Mouse (Mus musculus) lung, postnatal 4 days (tissue): ENCODE measurements at regions not wholly inside any gene's neighbourhood (a gene's known extent, or its start where the extent isn't known, plus 50 kb on each side); places are given as distances from the start of the nearest gene placed in this dataset.

Experiments
- DNase-seq, 2 experiments: peaks; one replicate each; pipeline ENCODE4 v3.0.0; 2021

DNA sequence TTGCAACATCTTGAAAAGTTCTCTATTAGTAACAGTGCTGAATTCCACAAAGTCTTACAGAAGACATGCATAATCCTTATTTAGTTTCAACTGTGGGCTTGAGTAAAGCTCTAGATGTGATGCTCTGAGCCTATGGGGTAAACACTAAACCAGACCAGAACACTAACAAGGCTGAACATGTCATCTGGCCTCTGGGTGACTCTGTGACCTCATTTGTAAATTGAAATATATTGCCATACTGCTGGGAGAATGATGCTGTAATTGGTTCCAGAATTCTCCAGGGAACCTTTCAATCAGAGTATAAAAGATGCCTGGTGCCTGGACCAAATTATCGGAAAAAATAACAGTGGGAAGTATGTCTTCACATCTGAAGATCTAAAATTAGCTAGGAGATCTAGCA, 309.9 kb upstream of the Megf9 start:
- DNase-seq = no peak

DNA sequence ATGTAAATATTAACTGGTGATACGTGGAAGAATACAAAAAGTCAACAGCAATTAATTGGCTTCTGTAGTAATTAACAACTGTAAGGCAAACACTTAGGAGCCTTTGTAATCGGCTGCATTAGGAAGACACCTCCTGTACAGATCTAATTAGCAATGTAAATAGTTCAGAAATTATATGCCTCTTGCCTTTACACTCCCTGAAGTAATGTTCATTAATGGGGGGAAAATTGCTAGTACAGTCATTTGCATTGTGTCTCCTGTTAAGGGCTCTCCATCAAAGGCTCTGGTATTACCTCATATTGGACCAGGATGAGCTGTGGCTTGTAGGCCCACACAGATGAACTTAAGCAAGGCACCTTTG, 276.1 kb upstream of the Megf9 start:
- no peak for DNase-seq

DNA sequence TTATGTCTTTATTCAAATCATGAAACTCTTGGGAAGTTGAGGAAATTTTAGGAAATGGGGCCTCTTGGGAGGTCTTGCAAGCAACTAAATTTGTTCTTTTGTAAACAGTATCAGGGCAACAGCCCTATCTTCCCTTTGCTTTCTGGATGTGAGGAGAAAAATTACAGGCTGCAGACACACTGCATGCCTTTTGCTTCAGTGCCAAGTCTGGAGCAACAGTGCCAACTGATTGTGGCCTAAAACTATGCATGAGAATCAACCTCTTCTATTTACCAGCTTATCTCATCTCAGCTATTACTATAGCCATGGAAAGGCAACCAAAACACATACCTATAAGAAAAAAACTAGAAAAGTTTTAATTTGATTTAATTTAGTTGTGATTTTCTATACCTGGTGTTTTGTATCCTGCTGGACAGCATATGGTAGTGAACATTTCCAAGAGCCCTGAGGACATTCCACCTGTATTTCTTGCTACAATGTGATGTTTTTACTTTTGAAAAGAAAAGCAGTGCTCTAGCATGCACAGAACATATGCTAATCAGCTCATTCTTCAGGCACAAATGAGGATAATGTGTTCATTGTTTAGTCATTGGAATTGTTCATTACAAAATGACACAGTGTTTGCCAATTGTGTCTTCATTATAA, 275.6 kb upstream of the Megf9 start:
- no peak for DNase-seq

DNA sequence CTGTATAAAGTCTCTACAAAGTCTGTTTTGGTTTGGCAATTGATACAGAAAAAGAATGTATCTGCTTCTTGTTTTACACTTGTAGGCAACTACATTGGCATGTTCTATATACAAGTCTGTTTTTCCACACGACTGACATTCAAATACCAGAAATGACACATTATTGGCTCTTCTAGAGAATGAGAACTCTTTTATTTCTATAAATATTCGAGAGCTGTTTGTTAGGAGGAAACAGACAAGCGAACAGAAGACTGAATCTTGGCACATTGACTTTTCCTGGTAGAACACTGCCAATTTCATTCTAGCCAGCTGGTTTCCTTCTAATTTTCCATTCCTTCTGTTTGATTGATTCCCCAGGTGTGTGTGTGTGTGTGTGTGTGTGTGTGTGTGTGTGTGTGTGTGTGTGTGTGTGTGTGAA, 270.1 kb upstream of the Megf9 start:
- no peak for DNase-seq

DNA sequence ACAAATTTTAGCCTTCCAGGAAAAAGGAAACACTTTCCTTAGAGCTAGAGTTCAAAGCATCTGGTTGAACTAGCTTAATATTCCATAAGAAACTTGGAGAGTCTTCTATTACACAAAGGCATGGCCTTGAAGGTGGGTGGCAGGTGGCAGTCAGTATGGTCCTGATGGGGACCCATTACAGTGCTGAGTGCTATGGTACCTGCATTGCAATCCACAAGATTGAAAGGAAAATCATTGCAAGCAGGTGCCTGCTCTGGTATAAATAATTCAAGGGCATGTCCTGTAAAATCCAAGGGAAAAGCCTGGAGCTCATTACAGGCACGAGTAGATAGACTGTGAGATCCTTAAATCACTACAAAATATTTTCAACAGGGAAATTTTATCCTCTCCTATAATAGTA, 263.7 kb upstream of the Megf9 start:
- DNase-seq = no peak

DNA sequence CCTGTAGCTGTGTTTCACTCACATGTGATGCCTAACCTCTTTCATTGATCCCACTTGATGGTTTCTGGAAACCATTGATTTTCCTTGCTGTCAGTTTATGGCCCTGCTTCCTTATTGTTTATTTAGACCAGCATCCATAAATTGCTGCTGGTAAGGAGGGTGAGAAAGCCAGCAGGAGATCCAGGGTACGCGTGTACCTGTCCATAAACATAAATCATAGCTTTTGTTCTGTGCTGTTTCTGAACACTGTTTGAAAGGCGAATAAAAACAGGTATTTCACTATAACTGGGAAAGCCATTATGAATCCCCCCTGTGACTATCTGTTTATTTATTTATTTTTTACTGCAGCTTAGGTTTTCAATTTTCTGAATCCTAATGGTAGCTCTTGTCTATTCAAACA, 263.1 kb upstream of the Megf9 start:
- no peak for DNase-seq

DNA sequence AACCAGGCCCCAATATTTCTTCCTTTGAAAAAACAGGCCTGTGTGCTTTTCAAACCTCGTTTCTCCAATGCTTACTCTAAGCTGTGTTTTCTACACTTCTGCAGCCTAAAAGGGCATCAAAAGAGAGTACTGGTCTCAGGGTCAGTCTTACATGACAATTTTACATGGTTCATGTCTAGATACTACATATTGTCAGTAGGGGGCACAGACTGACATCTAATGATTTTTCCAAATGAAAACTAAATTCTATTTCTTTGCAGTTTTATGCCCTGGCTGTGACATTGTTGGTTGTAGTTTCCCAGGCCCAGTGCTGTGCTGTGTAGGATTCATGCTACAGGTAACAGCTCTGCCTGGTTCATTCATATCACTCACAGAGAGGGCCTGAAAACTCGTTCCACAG, 248.7 kb upstream of the Megf9 start:
- no peak for DNase-seq

DNA sequence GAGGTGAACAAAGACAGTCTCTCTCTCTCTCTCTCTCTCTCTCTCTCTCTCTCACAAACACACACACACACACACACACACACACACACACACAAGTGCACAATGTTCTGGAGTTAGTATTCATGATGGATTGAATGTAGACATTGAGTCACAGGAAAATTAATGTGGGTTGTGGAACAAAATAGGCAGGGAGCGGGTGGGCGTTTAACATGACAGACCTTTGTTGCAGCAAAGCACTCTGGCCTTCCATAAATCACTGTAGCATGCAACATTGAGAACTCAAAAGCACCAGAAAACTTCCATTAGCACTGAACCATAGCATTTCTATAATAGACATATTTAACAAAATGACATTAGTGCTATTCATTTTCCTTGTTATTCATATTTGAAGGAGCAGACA, 246.8 kb upstream of the Megf9 start:
- DNase-seq = no peak

DNA sequence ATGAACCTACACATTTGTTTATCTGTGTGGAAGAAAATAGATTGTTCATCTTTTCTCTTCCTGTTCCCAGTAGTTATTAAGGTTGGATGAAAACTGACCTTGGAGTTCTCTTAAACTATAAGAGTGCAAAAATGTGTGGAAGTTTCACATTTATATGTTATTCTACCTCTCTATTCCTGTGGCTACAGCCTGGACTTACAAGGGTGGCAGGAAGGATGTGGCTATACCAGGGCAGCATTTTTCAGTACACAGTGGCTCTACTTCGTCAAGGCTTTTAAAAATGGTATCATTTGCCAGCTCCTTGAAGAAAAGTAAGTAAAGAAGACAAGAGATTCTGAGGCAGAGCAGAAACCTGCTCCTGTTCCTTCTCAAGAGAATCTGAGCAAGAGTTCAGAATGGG, 241.5 kb upstream of the Megf9 start:
- no peak for DNase-seq

DNA sequence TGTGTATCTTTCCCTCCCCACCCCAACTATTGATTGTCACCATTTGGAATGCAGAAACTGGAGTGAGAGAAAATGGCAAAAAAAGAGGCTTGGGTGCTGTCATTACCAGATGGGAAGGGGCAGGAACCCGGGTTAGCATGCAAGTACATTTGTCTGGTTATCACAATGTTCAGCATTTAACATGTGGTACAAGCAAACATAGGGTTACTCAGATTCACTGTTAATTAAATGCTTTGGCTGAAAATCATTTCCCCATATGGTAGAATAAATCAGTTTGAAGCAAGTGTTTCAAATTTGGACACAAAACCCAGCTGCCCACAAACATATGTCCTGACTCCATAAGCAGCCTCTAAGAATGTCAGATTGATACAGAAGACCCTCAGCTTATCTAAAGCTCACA, 208.6 kb upstream of the Megf9 start:
- DNase-seq = no peak

DNA sequence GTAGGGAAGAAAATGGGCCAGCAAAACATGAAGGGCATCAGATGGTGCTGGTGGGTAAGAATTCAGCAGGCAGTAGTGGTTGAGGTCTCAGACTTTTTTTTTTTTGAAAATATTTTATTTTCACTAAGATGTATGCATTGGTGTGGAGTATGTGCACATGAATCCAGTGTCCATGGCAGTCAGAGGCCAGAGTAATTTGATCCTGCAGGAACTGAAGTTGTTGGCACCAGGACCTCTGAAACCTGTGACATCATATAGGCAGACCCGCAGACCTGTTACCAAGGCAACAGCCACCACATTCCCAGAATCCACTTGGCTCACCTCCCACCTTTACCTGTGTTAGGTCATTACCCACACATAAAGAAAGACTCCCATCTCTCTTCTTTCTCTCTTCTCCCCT, 207.2 kb upstream of the Megf9 start:
- no peak for DNase-seq

DNA sequence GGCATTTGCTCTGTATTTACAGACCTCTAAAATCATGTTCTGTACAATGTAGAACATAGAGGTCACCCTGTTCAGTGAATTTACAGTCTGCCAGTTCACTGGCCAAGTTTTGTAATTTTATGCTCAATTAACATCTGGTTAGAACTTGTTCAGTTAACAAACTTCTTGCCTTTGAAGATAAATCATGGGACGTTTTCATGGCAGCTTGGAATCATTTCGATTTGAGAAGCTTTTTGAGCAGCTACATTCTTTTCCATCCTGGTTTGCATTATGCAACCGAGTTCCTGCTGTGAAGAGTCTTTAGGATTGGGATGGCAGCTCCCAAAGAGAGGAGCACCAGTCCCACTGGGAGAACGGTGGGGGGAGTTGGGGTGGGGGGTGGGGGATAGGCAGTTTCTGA, 206.3 kb upstream of the Megf9 start:
- DNase-seq = no peak

DNA sequence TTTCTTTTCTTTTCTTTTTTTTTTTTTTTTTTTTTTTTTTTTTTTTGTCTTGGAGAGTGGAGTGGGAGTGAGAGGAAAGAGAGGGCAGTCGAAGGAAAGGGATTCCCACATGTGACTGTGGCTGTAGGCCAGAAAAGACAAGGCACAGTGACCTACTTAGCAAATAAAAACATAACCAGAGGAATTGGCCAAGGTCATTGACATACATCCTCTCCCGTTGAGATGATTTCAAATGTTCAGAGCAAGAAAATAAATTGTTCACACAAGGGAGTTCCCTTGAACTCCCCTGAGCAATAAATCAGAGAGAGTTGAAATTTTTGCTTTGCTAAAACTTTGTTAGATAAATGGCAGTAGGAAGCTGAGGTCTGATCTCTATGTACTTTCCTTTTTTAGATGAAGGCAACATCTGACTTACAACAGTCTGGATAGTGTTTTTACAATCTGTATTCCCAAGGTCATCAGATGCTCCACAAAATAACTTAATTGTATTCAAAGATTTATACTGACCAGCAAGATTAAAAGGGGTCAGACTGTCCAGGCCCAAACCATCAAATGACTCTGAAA, 174.4 kb upstream of the Megf9 start:
- DNase-seq = no peak

DNA sequence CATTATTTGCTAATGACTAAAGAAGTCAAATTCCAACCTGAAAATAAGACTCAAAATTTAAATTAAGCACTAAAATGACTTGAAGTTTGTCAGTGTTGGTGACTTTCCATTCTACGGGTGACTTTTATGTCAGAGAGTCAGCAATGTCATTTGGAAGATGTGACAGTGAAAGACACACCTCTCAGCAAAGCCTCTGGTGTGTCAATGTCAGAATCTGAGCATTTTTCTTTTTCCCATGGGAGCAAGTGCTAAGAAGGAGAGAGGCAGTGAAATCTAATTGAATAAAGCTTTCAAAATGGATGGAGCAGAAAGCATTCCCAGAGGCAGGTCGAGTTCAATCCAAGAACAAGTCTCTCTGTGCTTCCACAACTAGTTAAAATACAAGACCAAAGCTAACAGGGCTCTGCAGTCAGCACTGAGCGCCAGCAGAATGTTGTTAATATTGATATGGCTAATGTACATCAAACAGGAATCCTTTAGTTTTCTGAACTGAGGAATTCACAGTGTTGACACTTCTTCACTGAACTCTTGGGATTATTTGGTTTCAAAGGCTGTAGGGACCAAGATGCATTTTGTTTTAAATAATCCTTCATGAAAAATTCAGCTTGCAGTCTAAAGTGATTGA, 170.4 kb upstream of the Megf9 start:
- no peak for DNase-seq

DNA sequence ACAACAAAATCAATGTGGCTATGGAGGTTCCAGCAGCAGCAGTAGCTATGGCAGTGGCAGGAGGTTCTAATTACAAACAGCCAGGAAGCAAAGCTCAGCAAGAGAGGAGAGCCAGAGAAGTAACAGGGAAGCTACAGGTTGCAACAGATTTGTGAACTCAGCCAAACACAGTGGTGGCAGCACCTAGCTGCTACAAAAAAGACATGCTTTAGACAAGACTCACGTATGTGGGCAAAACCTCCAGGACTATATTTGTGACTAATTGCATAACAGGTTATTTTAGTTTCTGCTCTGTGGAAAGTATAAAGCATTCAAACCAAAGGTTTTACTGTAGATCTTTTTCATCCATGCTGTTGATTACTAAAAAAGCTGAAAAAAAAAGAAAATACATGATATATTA, 166.1 kb upstream of the Megf9 start:
- DNase-seq = no peak

DNA sequence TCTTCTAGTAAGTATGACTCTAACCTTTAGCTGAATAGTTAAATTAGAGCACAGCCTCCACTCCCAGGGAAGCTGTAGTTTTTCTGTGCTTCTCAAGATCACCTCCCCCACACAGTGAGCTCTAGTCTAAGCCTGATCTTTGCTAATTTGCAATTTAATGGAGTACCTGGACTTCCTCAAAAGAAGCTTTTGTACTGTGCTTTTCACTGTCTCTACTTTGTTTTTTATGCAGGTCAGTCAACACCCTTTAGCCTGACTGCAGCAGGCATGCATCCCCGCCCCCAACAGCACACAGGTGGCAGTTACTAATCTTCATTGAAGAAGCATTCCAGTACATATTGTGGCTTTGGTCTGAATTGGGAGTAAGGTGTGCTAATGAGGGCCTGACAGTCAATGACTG, 129.4 kb upstream of the Megf9 start:
- no peak for DNase-seq

DNA sequence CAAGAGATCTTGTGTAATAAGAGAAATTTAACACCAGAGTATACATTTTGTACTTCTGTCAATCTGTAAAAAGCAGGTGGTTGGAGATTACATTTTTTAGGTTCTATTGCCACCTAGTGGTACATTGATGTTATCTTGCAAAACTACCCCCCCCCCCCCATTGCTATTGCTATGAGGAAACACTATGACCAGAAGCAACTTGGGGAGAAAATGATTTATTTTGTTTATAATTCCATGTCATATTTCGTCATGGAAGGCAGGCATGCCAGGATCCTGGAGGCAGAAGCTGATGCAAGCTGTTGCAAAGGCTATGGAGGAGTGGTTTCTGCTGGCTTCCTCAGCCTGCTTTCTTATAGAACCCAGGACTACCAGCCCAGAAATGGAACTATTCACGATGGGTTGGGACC, 86.6 kb upstream of the Megf9 start:
- peak; percentile 43 to 55 for DNase-seq

DNA sequence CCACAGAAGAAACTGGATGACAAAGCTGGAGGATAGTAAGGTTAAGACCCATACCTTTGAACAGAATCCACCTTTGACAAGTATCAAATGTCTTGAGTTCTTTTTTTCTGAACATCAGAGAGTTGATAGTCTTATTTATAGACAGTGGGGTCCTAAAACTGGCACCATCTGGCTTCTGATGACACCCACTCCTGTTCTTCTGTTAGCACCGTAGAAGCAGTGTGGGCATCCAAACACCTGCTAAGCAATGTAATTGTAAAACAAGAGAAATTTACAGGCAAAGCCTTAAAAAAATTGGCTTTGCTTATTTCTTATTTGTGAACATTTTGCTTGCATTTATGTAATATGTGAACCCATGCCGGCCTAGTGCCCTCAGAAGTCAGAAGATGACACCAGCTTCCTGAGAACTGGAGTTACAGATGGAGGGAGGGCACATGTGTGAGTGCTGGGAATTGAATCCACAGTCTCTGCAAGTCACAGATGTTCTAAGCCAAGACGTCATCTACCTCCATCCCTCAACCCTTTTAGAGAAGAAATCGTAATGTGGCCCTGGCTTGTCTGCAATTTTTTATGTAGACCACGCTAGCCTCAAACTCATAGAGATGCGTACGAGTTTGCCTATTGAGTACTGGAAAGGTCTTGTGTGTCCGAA, 85.0 kb upstream of the Megf9 start:
- DNase-seq = no peak

DNA sequence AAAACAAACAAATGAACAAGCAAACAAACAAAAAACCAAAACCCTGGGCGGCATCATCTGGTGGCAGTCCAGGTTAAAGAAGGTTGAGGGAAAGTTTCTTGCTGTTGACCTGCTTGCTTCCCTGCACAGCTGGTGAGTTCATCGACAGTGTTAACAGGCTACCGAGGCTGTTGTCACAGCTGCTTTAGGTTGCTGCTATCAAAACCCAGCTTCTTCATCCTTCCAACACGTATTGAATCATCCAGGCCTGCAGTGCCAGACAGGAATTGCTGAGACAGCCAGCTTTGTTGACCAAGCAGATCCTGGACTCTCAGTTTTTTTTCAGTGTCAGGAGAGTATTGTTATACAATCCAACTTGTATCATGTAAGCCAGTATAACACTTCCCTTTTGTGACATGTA, 81.0 kb upstream of the Megf9 start:
- DNase-seq = peak in 1 of 2 experiments; percentile 22

DNA sequence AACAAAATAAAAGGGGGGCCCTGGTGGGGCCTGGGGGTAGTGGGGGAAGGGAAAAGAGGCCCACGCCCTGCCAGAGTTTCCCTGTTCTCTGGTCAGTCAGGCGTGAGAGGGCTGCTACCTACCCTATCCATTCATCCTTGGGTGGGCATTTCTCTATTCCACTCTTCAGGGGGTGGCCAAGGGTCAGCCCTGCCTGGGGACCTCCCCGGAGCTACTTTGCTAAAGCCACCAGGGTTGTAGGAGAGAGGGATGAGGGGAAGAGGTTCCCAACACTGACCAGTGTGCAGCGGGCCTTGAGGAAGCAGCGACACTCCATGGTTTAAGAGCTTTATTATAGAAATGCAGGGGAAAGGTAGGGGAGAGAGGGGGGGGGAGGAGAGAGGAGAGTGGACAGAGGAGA, 79.6 kb upstream of the Megf9 start:
- no peak for DNase-seq

DNA sequence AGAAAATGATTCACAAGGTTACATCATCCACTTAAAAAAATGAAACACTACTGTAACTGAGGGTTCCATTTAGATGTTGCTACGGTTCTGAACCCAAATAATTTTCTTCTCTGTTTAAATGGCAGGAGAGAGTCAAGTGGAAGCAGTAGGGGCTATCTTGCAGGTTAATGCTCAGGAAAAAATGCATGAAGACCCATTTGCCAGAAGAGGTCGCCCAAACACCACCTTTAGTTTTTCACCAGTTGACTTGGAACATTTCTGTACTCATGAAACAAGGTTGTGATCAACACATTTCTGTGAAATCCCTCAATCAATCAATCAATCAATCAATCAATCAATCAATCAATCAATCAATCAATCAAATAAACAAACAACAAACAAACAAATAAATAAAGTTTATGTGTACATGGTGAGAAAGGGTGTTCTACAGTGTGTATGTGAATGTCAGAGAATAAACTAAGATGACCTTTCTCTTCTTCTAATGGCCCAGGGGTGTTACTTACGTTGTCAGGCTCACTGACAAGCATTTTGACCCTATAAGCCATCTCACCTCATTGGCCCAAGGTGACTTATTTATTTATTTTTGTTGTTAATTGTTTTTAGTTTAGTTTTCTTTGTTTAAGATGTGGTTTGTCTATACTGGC, 68.5 kb upstream of the Megf9 start:
- DNase-seq = peak in 1 of 2 experiments; percentile 14

DNA sequence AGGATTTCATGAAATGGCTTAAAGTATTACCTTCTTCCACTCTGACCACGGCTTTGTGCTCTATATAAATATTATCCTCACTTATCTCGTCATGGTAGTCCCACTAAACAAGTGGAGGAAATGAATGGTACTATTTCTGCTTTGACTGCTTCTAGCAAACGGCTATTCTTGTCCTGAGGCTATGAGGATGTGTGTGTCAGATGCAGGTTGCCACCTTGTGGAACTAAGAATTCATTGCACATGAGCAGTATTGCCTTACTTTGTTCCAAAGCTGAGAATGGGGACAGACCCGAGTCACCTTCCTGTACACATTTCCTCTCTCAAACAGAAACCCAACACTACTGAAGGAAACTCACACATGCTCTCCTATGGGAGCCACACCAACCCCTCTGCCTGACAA, 66.5 kb upstream of the Megf9 start:
- DNase-seq = no peak
